Mouse (Mus musculus) urinary bladder, adult 2 months (tissue): ENCODE data around the gene Olfr1231. TPM values are rescaled to one million over a fixed set of nuclear protein-coding genes. Genes with fewer than 3 reads are reported as not detected.

Experiments used
- DNase-seq: peaks from one replicate; pipeline ENCODE4 v3.0.0; 2022; ENCODE audit warnings: low spot score
- polyA plus RNA-seq: library from polyadenylated mRNA; depleted of rRNA; stranded (reverse); fragments of >200 nt; gene quantifications from 2 replicates; pipeline ENCODE4 v1.2.3, GENCODE M21; 2012; rRNA removed

Gene Olfr1231
- not detected in 2 replicates for polyA plus RNA-seq

- no peak for DNase-seq
Observed at GRCm38 (mm10) chr2:89306974-89307373, at the start of gene Olfr1231. TSS of gene Olfr1231 (minus strand) at chr2:89307074.

GRCm38 (mm10) chr2:89342298-89342697 is 35.4 kb upstream of the Olfr1231 start, which contains the start of gene Olfr1233:
TSS of gene Olfr1233 (minus strand) at chr2:89342398.
- no peak for DNase-seq

GRCm38 (mm10) chr2:89329575-89329974 is 22.7 kb upstream of the Olfr1231 start, which contains the start of gene Olfr1232:
TSS of gene Olfr1232 (minus strand) at chr2:89329675.
- no peak for DNase-seq

GRCm38 (mm10) chr2:89297168-89297567 is 9.7 kb downstream of the Olfr1231 start, which contains the start of gene Olfr1230:
TSS of gene Olfr1230 (minus strand) at chr2:89297268.
- DNase-seq = no peak

- no peak for DNase-seq
Observed at GRCm38 (mm10) chr2:89287914-89288313, 19.0 kb downstream of the Olfr1231 start, which contains the start of gene Olfr1229. TSS of gene Olfr1229 (minus strand) at chr2:89288014.

- no peak for DNase-seq
Observed at GRCm38 (mm10) chr2:89253962-89254361, 52.9 kb downstream of the Olfr1231 start, which contains the start of gene Olfr1228. TSS of gene Olfr1228 (minus strand) at chr2:89254062.

Other genes starting within 250 kb of the Olfr1231 start
- gene Olfr1218, start 245.9 kb downstream of the Olfr1231 start, polyA plus RNA-seq = not detected in 2 replicates
- not detected in 2 replicates for gene Olfr1219, start 223.6 kb downstream of the Olfr1231 start, polyA plus RNA-seq
- not detected in 2 replicates for gene Olfr1220, start 200.2 kb downstream of the Olfr1231 start, polyA plus RNA-seq
- not detected in 2 replicates for gene Olfr1221, start 189.8 kb downstream of the Olfr1231 start, polyA plus RNA-seq
- gene Olfr1222, start 174.0 kb downstream of the Olfr1231 start, polyA plus RNA-seq = not detected in 2 replicates
- gene Olfr1223, start 155.5 kb downstream of the Olfr1231 start, polyA plus RNA-seq = not detected in 2 replicates
- not detected in 2 replicates for gene Olfr1224-ps1, start 143.0 kb downstream of the Olfr1231 start, polyA plus RNA-seq
- not detected in 2 replicates for gene Olfr1225, start 132.4 kb downstream of the Olfr1231 start, polyA plus RNA-seq
- gene Olfr1226, start 107.0 kb downstream of the Olfr1231 start, polyA plus RNA-seq = not detected in 2 replicates
- gene Olfr1228, start 53.0 kb downstream of the Olfr1231 start, polyA plus RNA-seq = not detected in 2 replicates
- not detected in 2 replicates for gene Olfr1229, start 19.1 kb downstream of the Olfr1231 start, polyA plus RNA-seq
- gene Olfr1230, start 9.8 kb downstream of the Olfr1231 start, polyA plus RNA-seq = not detected in 2 replicates
- not detected in 2 replicates for gene Olfr1232, start 22.6 kb upstream of the Olfr1231 start, polyA plus RNA-seq
- not detected in 2 replicates for gene Olfr1233, start 35.3 kb upstream of the Olfr1231 start, polyA plus RNA-seq
- not detected in 2 replicates for gene Olfr1234, start 57.8 kb upstream of the Olfr1231 start, polyA plus RNA-seq
- gene Olfr1238, start 102.6 kb upstream of the Olfr1231 start, polyA plus RNA-seq = not detected in 2 replicates
- not detected in 2 replicates for gene Olfr1239, start 113.3 kb upstream of the Olfr1231 start, polyA plus RNA-seq
- not detected in 2 replicates for gene Olfr1240, start 135.9 kb upstream of the Olfr1231 start, polyA plus RNA-seq
- not detected in 2 replicates for gene Olfr1241, start 180.1 kb upstream of the Olfr1231 start, polyA plus RNA-seq
- gene Olfr1242, start 191.3 kb upstream of the Olfr1231 start, polyA plus RNA-seq = not detected in 2 replicates
- gene Olfr1243, start 224.4 kb upstream of the Olfr1231 start, polyA plus RNA-seq = not detected in 2 replicates